Mouse (Mus musculus): ENCODE data around the gene Hoxa9. TPM values are rescaled to one million over a fixed set of nuclear protein-coding genes. Genes with fewer than 3 reads are reported as not detected.

The Hoxa9 gene
- total and polyA plus RNA-seq, 3 experiments: 0.04 TPM; not detected in 2

- DNase-seq: no peak
- Histone ChIP-seq H3K27ac (no peak overlapping the region), H3K4me3 (no peak overlapping the region), H3K4me1 (ENCODE audit: control insufficient read depth, insufficient read depth, low read length) (no peaks in the 10 kb centered on the region), H3K9ac (ENCODE audit: low read depth, low read length) (no peak overlapping the region), H3K27me3 (ENCODE audit: control insufficient read depth, insufficient read depth, low read length) (peaks cover 16% of the 10 kb centered on the region), H3K36me3 (ENCODE audit: control insufficient read depth, insufficient read depth, low read length) (no peaks in the 10 kb centered on the region), H3K79me2 (replicated peaks; ENCODE audit: control insufficient read depth, insufficient read depth, low read length) (no peaks in the 10 kb centered on the region)
- intact Hi-C loops (cut with DNase I): no loop called here
- WGBS: 33% methylated on average over 10 of the region's 10 CpGs
- TF ChIP-seq POLR2A (IDR thresholded peaks at IDR 0.05; ENCODE audit: insufficient read depth, low read depth, low read length) (no peak), CTCF (IDR thresholded peaks at IDR 0.05) (no peak), EP300 (IDR thresholded peaks at IDR 0.05; ENCODE audit: insufficient read depth, low read depth, low read length) (no peak)
These were observed 47.4 kb downstream of the Hoxa9 start for GRCm38 (mm10) chr6:52183311-52184080.

- H3K27me3 ChIP-seq (ENCODE audit: control insufficient read depth, insufficient read depth, low read length): peaks cover 16% of the 10 kb centered on the region
- TF ChIP-seq CTCF (IDR thresholded peaks at IDR 0.05): no peak
- no peak overlapping the region for H3K27ac ChIP-seq
- intact Hi-C loops (cut with DNase I): no loop called here
- no peaks in the 10 kb centered on the region for H3K79me2 ChIP-seq (replicated peaks; ENCODE audit: control insufficient read depth, insufficient read depth, low read length)
- no peaks in the 10 kb centered on the region for H3K36me3 ChIP-seq (ENCODE audit: control insufficient read depth, insufficient read depth, low read length)
- WGBS: 24% methylated on average over 1 of the region's 1 CpGs
- H3K4me1 ChIP-seq (ENCODE audit: control insufficient read depth, insufficient read depth, low read length): no peaks in the 10 kb centered on the region
- H3K4me3 ChIP-seq: no peak overlapping the region
- DNase-seq: no peak
- H3K9ac ChIP-seq (ENCODE audit: low read depth, low read length): no peak overlapping the region
These were observed 48.1 kb downstream of the Hoxa9 start for GRCm38 (mm10) chr6:52182793-52183192.

- peaks cover 16% of the 10 kb centered on the region for H3K27me3 ChIP-seq (ENCODE audit: control insufficient read depth, insufficient read depth, low read length)
- H3K79me2 ChIP-seq (replicated peaks; ENCODE audit: control insufficient read depth, insufficient read depth, low read length): no peaks in the 10 kb centered on the region
- no peak overlapping the region for H3K9ac ChIP-seq (ENCODE audit: low read depth, low read length)
- intact Hi-C loops (cut with DNase I): no loop called here
- 39% methylated on average over 2 of the region's 2 CpGs for WGBS
- H3K4me3 ChIP-seq: no peak overlapping the region
- H3K4me1 ChIP-seq (ENCODE audit: control insufficient read depth, insufficient read depth, low read length): no peaks in the 10 kb centered on the region
- DNase-seq: no peak
- TF ChIP-seq CTCF (IDR thresholded peaks at IDR 0.05) (no peak), EP300 (IDR thresholded peaks at IDR 0.05; ENCODE audit: insufficient read depth, low read depth, low read length) (no peak), POLR2A (IDR thresholded peaks at IDR 0.05; ENCODE audit: insufficient read depth, low read depth, low read length) (no peak)
- no peaks in the 10 kb centered on the region for H3K36me3 ChIP-seq (ENCODE audit: control insufficient read depth, insufficient read depth, low read length)
- no peak overlapping the region for H3K27ac ChIP-seq
These were observed 48.9 kb downstream of the Hoxa9 start for GRCm38 (mm10) chr6:52182030-52182429.

- Histone ChIP-seq H3K27ac (no peak overlapping the region), H3K36me3 (ENCODE audit: control insufficient read depth, insufficient read depth, low read length) (no peaks in the 10 kb centered on the region), H3K4me3 (no peak overlapping the region), H3K9ac (ENCODE audit: low read depth, low read length) (no peak overlapping the region), H3K4me1 (ENCODE audit: control insufficient read depth, insufficient read depth, low read length) (no peaks in the 10 kb centered on the region), H3K79me2 (replicated peaks; ENCODE audit: control insufficient read depth, insufficient read depth, low read length) (no peaks in the 10 kb centered on the region), H3K27me3 (ENCODE audit: control insufficient read depth, insufficient read depth, low read length) (peaks cover 14% of the 10 kb centered on the region)
- WGBS: 32% methylated on average over 3 of the region's 3 CpGs
- TF ChIP-seq CTCF (IDR thresholded peaks at IDR 0.05) (no peak), POLR2A (IDR thresholded peaks at IDR 0.05; ENCODE audit: insufficient read depth, low read depth, low read length) (no peak), EP300 (IDR thresholded peaks at IDR 0.05; ENCODE audit: insufficient read depth, low read depth, low read length) (no peak)
- DNase-seq: no peak
- intact Hi-C loops (cut with DNase I): no loop called here
These were observed 50.2 kb downstream of the Hoxa9 start for GRCm38 (mm10) chr6:52180726-52181125.

- Histone ChIP-seq H3K4me3 (peak overlapping the region; percentile 16; the same call in 1 of the 2 replicates), H3K36me3 (ENCODE audit: control insufficient read depth, insufficient read depth, low read length) (no peaks in the 10 kb centered on the region), H3K27me3 (ENCODE audit: control insufficient read depth, insufficient read depth, low read length) (peaks cover 15% of the 10 kb centered on the region), H3K9ac (ENCODE audit: low read depth, low read length) (no peak overlapping the region), H3K79me2 (replicated peaks; ENCODE audit: control insufficient read depth, insufficient read depth, low read length) (no peaks in the 10 kb centered on the region), H3K27ac (peak overlapping the region; percentile 12; the same call in 1 of the 2 replicates), H3K4me1 (ENCODE audit: control insufficient read depth, insufficient read depth, low read length) (no peaks in the 10 kb centered on the region)
- DNase-seq: no peak
- TF ChIP-seq CTCF (IDR thresholded peaks at IDR 0.05): no peak
- no peak for TF ChIP-seq POLR2A (IDR thresholded peaks at IDR 0.05; ENCODE audit: insufficient read depth, low read depth, low read length)
- no peak for TF ChIP-seq EP300 (IDR thresholded peaks at IDR 0.05; ENCODE audit: insufficient read depth, low read depth, low read length)
- 16% methylated on average over 11 of the region's 11 CpGs for WGBS
- intact Hi-C loops (cut with DNase I): no loop called here
These were observed 50.6 kb downstream of the Hoxa9 start for GRCm38 (mm10) chr6:52180213-52180710.

- intact Hi-C loops (cut with DNase I): no loop called here
- WGBS: 9% methylated on average over 10 of the region's 10 CpGs
- H3K36me3 ChIP-seq (ENCODE audit: control insufficient read depth, insufficient read depth, low read length): no peaks in the 10 kb centered on the region
- no peak overlapping the region for H3K9ac ChIP-seq (ENCODE audit: low read depth, low read length)
- no peaks in the 10 kb centered on the region for H3K79me2 ChIP-seq (replicated peaks; ENCODE audit: control insufficient read depth, insufficient read depth, low read length)
- no peak for TF ChIP-seq EP300 (IDR thresholded peaks at IDR 0.05; ENCODE audit: insufficient read depth, low read depth, low read length)
- no peak for TF ChIP-seq CTCF (IDR thresholded peaks at IDR 0.05)
- no peak for TF ChIP-seq POLR2A (IDR thresholded peaks at IDR 0.05; ENCODE audit: insufficient read depth, low read depth, low read length)
- peak overlapping the region; percentile 16; the same call in 1 of the 2 replicates for H3K4me3 ChIP-seq
- peaks cover 16% of the 10 kb centered on the region for H3K27me3 ChIP-seq (ENCODE audit: control insufficient read depth, insufficient read depth, low read length)
- no peak for DNase-seq
- peak overlapping the region; percentile 26 for H3K27ac ChIP-seq
- H3K4me1 ChIP-seq (ENCODE audit: control insufficient read depth, insufficient read depth, low read length): no peaks in the 10 kb centered on the region
These were observed 51.2 kb downstream of the Hoxa9 start for GRCm38 (mm10) chr6:52179690-52180089.

Measured in heart, adult 2 months (tissue).